Mouse (Mus musculus): ENCODE measurements around the gene Atp2a2. TPM values are rescaled to one million over a fixed set of nuclear protein-coding genes. Genes with fewer than 3 reads are reported as not detected.

Gene Atp2a2
- polyA plus RNA-seq, 1 experiment: 136 TPM

- no peak for DNase-seq (ENCODE audit: low read depth)
- TF ChIP-seq CTCF (IDR thresholded peaks at IDR 0.05; ENCODE audit: borderline replicate concordance, extremely low read depth, insufficient read depth, insufficient read length) (no peak), POLR2A (IDR thresholded peaks at IDR 0.05; ENCODE audit: borderline replicate concordance, extremely low read depth, insufficient read depth, insufficient read length, poor library complexity, severe bottlenecking) (no peak)
Measured at GRCm38 (mm10) chr5:122519043-122519660, 17.1 kb upstream of the Atp2a2 start.

DNA sequence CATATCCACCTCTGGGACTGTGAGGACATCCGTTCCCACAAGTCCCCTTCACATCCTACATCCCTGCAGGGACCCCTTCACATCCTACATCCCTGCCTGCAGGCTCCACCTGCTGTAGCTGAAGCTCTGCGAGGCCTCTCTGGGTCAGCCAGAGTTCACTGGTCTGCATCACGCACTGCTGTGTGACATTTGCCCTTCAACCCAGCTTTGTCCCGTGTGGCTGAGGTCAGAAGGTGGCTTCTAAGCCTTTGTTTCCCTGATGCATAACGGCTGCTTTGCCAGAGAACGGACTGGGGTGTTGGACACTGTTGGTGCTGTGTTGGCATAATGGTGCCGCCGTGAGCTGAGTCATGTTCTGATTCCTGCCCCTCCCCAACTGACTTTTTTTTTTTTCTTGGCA is 16.2 kb upstream of the Atp2a2 start:
- TF ChIP-seq CTCF (IDR thresholded peaks at IDR 0.05; ENCODE audit: borderline replicate concordance, extremely low read depth, insufficient read depth, insufficient read length): no peak
- no peak for DNase-seq (ENCODE audit: low read depth)

GRCm38 (mm10) chr5:122516901-122517300 is 14.9 kb upstream of the Atp2a2 start:
- no peak for TF ChIP-seq CTCF (IDR thresholded peaks at IDR 0.05; ENCODE audit: borderline replicate concordance, extremely low read depth, insufficient read depth, insufficient read length)
- TF ChIP-seq POLR2A (IDR thresholded peaks at IDR 0.05; ENCODE audit: borderline replicate concordance, extremely low read depth, insufficient read depth, insufficient read length, poor library complexity, severe bottlenecking): no peak
- no peak for DNase-seq (ENCODE audit: low read depth)

GRCm38 (mm10) chr5:122516029-122516730 is 14.2 kb upstream of the Atp2a2 start:
- DNase-seq (ENCODE audit: low read depth): no peak
- no peak for TF ChIP-seq CTCF (IDR thresholded peaks at IDR 0.05; ENCODE audit: borderline replicate concordance, extremely low read depth, insufficient read depth, insufficient read length)
- no peak for TF ChIP-seq POLR2A (IDR thresholded peaks at IDR 0.05; ENCODE audit: borderline replicate concordance, extremely low read depth, insufficient read depth, insufficient read length, poor library complexity, severe bottlenecking)

DNA sequence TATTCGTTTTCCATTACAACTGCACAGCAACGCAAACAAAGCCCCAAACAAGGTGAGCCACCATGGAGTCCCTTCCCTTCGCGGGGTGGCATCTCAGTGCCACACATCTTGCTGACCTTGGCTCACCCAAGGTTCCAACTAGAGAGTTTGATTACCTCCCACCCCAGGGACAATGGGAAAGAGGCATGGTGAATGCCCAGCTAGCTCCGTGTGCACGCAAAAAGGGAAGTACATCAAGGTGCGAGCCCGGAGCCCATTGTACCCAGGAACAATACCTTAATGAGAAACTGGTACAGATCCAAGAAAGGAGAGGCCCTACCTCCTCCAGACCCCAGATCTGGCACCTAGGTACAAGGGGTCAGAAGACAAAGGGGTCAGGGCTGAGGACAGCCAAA is 12.1 kb upstream of the Atp2a2 start:
- TF ChIP-seq POLR2A (IDR thresholded peaks at IDR 0.05; ENCODE audit: borderline replicate concordance, extremely low read depth, insufficient read depth, insufficient read length, poor library complexity, severe bottlenecking): no peak
- TF ChIP-seq CTCF (IDR thresholded peaks at IDR 0.05; ENCODE audit: borderline replicate concordance, extremely low read depth, insufficient read depth, insufficient read length): no peak

GRCm38 (mm10) chr5:122513421-122514126 is 11.5 kb upstream of the Atp2a2 start:
- no peak for DNase-seq (ENCODE audit: low read depth)

More for the DNA sequence above, 12.1 kb upstream of the Atp2a2 start:
- no peak for DNase-seq (ENCODE audit: low read depth)

DNA sequence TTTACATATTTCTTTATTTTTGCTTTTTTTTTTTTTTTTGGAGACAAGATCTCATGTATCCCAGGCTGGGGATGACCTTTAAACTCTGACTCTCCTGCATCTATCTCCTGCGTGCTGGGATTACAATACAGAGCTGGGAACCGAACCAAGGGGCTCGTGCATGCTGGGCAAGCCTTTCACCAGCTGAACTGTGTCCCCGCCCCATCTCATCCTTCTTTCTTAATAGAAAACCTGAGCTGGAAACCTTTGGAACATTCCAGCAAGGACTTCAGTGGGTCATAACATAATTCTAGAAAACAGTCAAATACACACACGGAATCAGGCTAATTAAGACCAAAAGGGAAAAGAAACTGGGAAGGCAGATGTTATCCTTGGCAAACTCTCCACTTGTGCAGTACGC is 10.0 kb upstream of the Atp2a2 start:
- no peak for TF ChIP-seq CTCF (IDR thresholded peaks at IDR 0.05; ENCODE audit: borderline replicate concordance, extremely low read depth, insufficient read depth, insufficient read length)
- no peak for TF ChIP-seq POLR2A (IDR thresholded peaks at IDR 0.05; ENCODE audit: borderline replicate concordance, extremely low read depth, insufficient read depth, insufficient read length, poor library complexity, severe bottlenecking)
- no peak for DNase-seq (ENCODE audit: low read depth)

More at GRCm38 (mm10) chr5:122513421-122514126, 11.5 kb upstream of the Atp2a2 start:
- no peak for TF ChIP-seq CTCF (IDR thresholded peaks at IDR 0.05; ENCODE audit: borderline replicate concordance, extremely low read depth, insufficient read depth, insufficient read length)
- no peak for TF ChIP-seq POLR2A (IDR thresholded peaks at IDR 0.05; ENCODE audit: borderline replicate concordance, extremely low read depth, insufficient read depth, insufficient read length, poor library complexity, severe bottlenecking)

DNA sequence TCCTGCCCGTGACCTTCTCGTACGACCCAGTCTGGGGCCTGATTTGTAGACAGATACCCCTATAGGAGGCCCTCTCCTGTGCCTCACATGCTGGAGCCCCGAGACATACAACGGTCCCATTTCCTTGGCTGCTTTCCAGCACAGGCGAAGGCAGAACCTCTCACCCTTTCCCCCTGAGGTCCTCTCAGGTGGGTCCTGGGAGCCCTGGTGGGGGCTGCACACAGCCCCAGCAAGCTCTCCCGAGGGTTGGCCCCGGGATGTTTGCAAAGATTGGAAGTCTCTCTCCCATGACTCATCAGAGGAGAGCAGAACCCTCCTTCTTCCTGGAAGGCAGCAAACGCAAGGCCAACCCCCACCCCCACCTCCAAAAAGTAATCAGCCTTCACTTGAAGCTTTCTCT is 9.4 kb upstream of the Atp2a2 start:
- TF ChIP-seq POLR2A (IDR thresholded peaks at IDR 0.05; ENCODE audit: borderline replicate concordance, extremely low read depth, insufficient read depth, insufficient read length, poor library complexity, severe bottlenecking) (no peak), CTCF (IDR thresholded peaks at IDR 0.05; ENCODE audit: borderline replicate concordance, extremely low read depth, insufficient read depth, insufficient read length) (no peak)
- DNase-seq (ENCODE audit: low read depth): no peak

DNA sequence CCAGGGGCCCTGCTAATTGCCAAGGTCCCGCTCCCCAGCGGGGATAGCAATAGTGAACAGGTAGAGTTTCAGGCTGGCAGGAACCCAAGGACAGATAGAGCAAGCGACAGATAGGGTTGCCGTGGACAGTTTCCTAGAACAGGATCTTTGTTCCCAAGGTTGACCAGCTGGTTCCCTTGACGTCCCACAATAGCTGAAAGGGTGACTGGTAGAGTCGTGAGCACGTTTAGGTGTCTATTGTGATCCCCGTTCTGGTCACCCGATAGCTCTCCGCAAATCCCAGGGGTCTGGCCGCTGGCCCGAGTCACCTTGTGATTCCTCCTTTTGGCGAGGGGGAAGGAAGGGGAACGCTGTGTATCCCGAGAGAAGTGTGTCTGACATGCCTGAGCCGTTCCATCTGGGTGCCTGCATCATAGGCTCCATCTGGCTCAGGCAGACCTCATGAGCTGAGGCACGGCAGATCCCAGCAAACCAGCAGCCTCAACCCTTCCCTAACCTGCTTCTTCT is 8.7 kb upstream of the Atp2a2 start:
- peak; percentile 47 for DNase-seq (ENCODE audit: low read depth)
- TF ChIP-seq CTCF (IDR thresholded peaks at IDR 0.05; ENCODE audit: borderline replicate concordance, extremely low read depth, insufficient read depth, insufficient read length) (no peak), POLR2A (IDR thresholded peaks at IDR 0.05; ENCODE audit: borderline replicate concordance, extremely low read depth, insufficient read depth, insufficient read length, poor library complexity, severe bottlenecking) (no peak)

- DNase-seq (ENCODE audit: low read depth): no peak
- TF ChIP-seq CTCF (IDR thresholded peaks at IDR 0.05; ENCODE audit: borderline replicate concordance, extremely low read depth, insufficient read depth, insufficient read length) (no peak), POLR2A (IDR thresholded peaks at IDR 0.05; ENCODE audit: borderline replicate concordance, extremely low read depth, insufficient read depth, insufficient read length, poor library complexity, severe bottlenecking) (no peak)
Measured at GRCm38 (mm10) chr5:122509608-122510007, 7.6 kb upstream of the Atp2a2 start.

- TF ChIP-seq CTCF (IDR thresholded peaks at IDR 0.05; ENCODE audit: borderline replicate concordance, extremely low read depth, insufficient read depth, insufficient read length) (no peak), POLR2A (IDR thresholded peaks at IDR 0.05; ENCODE audit: borderline replicate concordance, extremely low read depth, insufficient read depth, insufficient read length, poor library complexity, severe bottlenecking) (no peak)
- no peak for DNase-seq (ENCODE audit: low read depth)
Measured at GRCm38 (mm10) chr5:122508861-122509306, 6.9 kb upstream of the Atp2a2 start.
